Mouse (Mus musculus) heart, postnatal 0 days (tissue): Measurements from ENCODE around the gene Mov10.
A peak's percentile ranks its signal among the peaks of the same experiment; 100 is the strongest.
"Not testable (repeated sequence)": the region's sequence is repeated elsewhere in the genome, so short reads cannot be mapped to it uniquely, and the experiment has no call there.

Source experiments
- CTCF ChIP-seq: IDR thresholded peaks from 2 replicates; pipeline ENCODE4 v1.5.1; 2016; ENCODE audit warnings: antibody characterized with exemption, control low read depth, low read depth
- EP300 ChIP-seq: IDR thresholded peaks from 2 replicates; pipeline ENCODE4 v1.6.1; 2016; ENCODE audit warnings: antibody characterized with exemption, low read depth

- TF ChIP-seq EP300 = not testable (repeated sequence)
- peak; percentile 48 for TF ChIP-seq CTCF
Measured at GRCm38 (mm10) chr3:104752845-104753244, 65.5 kb downstream of the Mov10 start.
